Mouse (Mus musculus) leukemia stem cell, adult 10-12 weeks (primary cell): ENCODE data around the gene Gm1110. TPM values are rescaled to one million over a fixed set of nuclear protein-coding genes. Genes with fewer than 3 reads are reported as not detected.

ENCODE experiments used
- polyA plus RNA-seq: library from polyadenylated mRNA; stranded (reverse); fragments of >175 nt; gene quantifications from 2 replicates; pipeline ENCODE4 v1.2.3, GENCODE M21; 2012; ENCODE audit warnings: low replicate concordance

Gene Gm1110
- polyA plus RNA-seq: 0.14 TPM in 1 of 2 replicates, not detected in the other

DNA sequence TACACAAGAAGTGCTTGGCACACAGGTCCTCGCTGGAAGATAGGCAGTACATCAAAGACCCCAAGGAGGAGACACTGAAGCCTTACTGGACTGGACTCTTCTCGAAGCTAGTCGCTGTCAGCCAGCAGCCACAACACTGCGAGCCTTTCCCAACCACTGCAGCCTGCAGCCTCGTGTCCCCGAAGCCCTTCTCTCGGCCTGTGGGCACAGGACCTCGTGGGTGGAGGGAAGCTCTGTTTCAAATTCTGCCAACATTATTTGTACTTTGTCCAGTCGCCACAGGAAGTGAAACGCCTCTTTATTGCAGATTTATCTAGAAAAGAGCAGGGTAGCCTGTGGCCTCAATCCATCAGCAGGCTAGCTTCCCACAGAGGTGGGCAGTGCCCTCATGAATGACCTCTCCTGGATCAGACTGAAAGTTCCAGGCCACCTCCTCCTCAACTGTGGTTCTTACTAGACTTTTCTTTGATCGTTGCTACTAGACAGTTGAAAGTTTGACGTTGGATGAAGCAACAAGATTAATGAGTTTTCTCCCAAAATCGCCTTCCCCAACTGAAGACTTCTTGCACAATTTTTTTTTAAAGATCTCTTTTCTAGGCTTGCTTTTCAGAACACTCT lies at the start of gene Gm1110:
TSS of gene Gm1110 (minus strand) at position 203 of the 618 bp plus-strand sequence.

DNA sequence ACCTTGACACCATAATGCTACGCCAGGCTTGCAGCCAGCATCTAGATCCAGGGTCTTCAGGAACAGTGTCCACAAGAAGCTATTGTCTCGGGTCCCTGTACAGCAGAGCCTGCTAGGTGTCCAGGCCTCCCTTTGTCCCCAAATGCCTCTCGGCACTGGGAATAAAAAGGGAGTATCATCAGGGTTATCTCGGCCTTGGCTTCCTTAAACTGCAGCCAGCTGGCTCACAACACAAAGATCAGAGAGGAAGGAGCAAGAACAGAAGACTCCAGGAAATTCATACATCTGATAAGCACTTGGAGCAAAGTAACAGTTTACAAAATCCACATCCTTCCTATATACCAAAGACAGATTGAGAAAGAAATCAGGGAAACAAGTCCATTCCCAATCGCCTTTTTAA lies 62.2 kb downstream of the Gm1110 start, which contains the start of gene Glb1l3:
TSS of gene Glb1l3 (minus strand) at position 140 of the 400 bp plus-strand sequence.

Other genes starting within 250 kb of the Gm1110 start
- gene B3gat1, start 189.4 kb downstream of the Gm1110 start, polyA plus RNA-seq: not detected in 2 replicates
- gene Glb1l2, start 116.6 kb downstream of the Gm1110 start, polyA plus RNA-seq: not detected in 2 replicates
- gene Glb1l3, start 62.2 kb downstream of the Gm1110 start, polyA plus RNA-seq: not detected in 2 replicates
- gene Acad8, start 76.5 kb upstream of the Gm1110 start, polyA plus RNA-seq: 0.25 and 0.46 TPM in 2 replicates
- 0.41 and 3.7 TPM in 2 replicates for gene Thyn1, start 76.6 kb upstream of the Gm1110 start, polyA plus RNA-seq
- 33.8 and 38.3 TPM in 2 replicates for gene Vps26b, start 107.0 kb upstream of the Gm1110 start, polyA plus RNA-seq
- gene Ncapd3, start 107.1 kb upstream of the Gm1110 start, polyA plus RNA-seq: 2.1 and 6.2 TPM in 2 replicates
- 0.87 TPM in 1 of 2 replicates, not detected in the other for gene Jam3, start 232.3 kb upstream of the Gm1110 start, polyA plus RNA-seq